Mouse (Mus musculus) forebrain, embryonic 11.5 days (tissue): ENCODE results near the gene Scgb1b27. TPM values are rescaled to one million over a fixed set of nuclear protein-coding genes. Genes with fewer than 3 reads are reported as not detected.
"Not testable (repeated sequence)": the region's sequence is repeated elsewhere in the genome, so short reads cannot be mapped to it uniquely, and the experiment has no call there.

ENCODE experiments used
- ATAC-seq: fragments of 200-750 bp; cut with Nextera tagmentation; replicated peaks from 2 replicates; pipeline ENCODE4 v1.8.0; 2017; ENCODE audit warnings: moderate TSS enrichment; ENCODE audit not compliant: low FRiP score
- DNase-seq: peaks from one replicate; pipeline ENCODE4 v3.0.0-alpha.2; 2017; ENCODE audit warnings: low spot score
- H3K27ac ChIP-seq: fragments of 300-500 bp; sonication (generic); 2 replicates; pipeline ENCODE4 v1.5.1; 2014; ENCODE audit warnings: low read depth, low read length
- H3K27me3 ChIP-seq: fragments of 300-500 bp; sonication (generic); 2 replicates; pipeline ENCODE4 v1.6.1; 2014; ENCODE audit warnings: mild to moderate bottlenecking, low read length, mixed read lengths; ENCODE audit not compliant: control insufficient read depth, insufficient read depth
- H3K36me3 ChIP-seq: fragments of 300-500 bp; sonication (generic); 2 replicates; pipeline ENCODE4 v1.6.1; 2014; ENCODE audit warnings: mild to moderate bottlenecking, low read length, moderate library complexity, mixed read lengths; ENCODE audit not compliant: control insufficient read depth, insufficient read depth
- H3K4me1 ChIP-seq: fragments of 300-500 bp; sonication (generic); replicated peaks from 2 replicates; pipeline ENCODE4 v1.6.1; 2014; ENCODE audit warnings: low read length, mixed read lengths; ENCODE audit not compliant: control insufficient read depth, insufficient read depth
- H3K4me2 ChIP-seq: fragments of 300-500 bp; sonication (generic); 2 replicates; pipeline ENCODE4 v1.6.1; 2014; ENCODE audit warnings: low read depth, mild to moderate bottlenecking, low read length, moderate library complexity, mixed read lengths; ENCODE audit not compliant: severe bottlenecking
- H3K4me3 ChIP-seq: fragments of 300-500 bp; sonication (generic); 2 replicates; pipeline ENCODE4 v1.5.1; 2014; ENCODE audit warnings: low read depth, low read length
- H3K9ac ChIP-seq: fragments of 300-500 bp; sonication (generic); 2 replicates; pipeline ENCODE4 v1.6.1; 2014; ENCODE audit warnings: low read length
- H3K9me3 ChIP-seq: fragments of 300-500 bp; sonication (generic); 2 replicates; pipeline ENCODE4 v1.6.1; 2016; ENCODE audit warnings: low read length, mixed read lengths; ENCODE audit not compliant: control insufficient read depth
- WGBS: fragments of 180-500 bp; shearing (Covaris S2); extraction: QIAGEN DNeasy Blood & Tissue Kit; methylation state at CpG from one replicate; pipeline ENCODE4 v1.1.7; 2014; 5-methylcytosine and 5-hydroxymethylcytosine counted together
- polyA plus RNA-seq: library from polyadenylated mRNA; unstranded; fragments of >200 nt; fragmentation: Nextera tagmentation; extraction: Ambion mirVana; gene quantifications from 2 replicates; pipeline ENCODE4 v1.2.1, GENCODE M21; 2014

Gene Scgb1b27
- polyA plus RNA-seq, 1 experiment from 2014 or later = not detected

DNA sequence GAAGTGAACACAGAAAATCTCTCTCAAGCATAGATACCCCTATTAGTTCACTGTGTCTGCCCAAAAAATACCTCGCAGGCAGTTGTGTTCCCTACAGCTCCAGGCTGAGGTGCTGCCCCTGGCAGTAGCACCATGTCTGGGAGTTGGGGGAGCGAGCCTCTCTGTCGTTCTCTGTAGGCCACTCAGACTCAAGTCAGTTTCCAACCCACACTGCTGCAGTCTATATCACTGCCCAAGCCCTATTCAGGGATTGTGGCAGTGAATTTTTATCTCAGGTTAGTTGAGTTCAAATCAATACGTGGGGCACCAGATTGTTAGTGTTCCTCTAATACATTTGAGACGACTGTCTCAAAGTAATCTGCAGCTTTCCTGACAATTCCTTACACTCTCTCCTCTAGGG, 46.8 kb downstream of the Scgb1b27 start:
- 83% methylated on average over 5 of the region's 5 CpGs for WGBS
- not testable (repeated sequence) for H3K4me1 ChIP-seq, H3K4me2 ChIP-seq, H3K4me3 ChIP-seq, H3K27me3 ChIP-seq, H3K36me3 ChIP-seq, H3K9ac ChIP-seq, DNase-seq, ATAC-seq, H3K9me3 ChIP-seq, H3K27ac ChIP-seq

Other genes with a start within 250 kb of the Scgb1b27 start
- not detected in 2 replicates for gene Scgb2b26, start 76.4 kb upstream of the Scgb1b27 start, polyA plus RNA-seq
- gene Scgb2b27, start 7.5 kb upstream of the Scgb1b27 start, polyA plus RNA-seq = not detected in 2 replicates
- gene Scgb1b30, start 73.9 kb downstream of the Scgb1b27 start, polyA plus RNA-seq = not detected in 2 replicates
- gene Wtip, start 111.8 kb downstream of the Scgb1b27 start, polyA plus RNA-seq = 3.9 and 5.7 TPM in 2 replicates
- 270 and 276 TPM in 2 replicates for gene Uba2, start 148.1 kb downstream of the Scgb1b27 start, polyA plus RNA-seq
- 62.3 and 66.5 TPM in 2 replicates for gene Pdcd2l, start 175.2 kb downstream of the Scgb1b27 start, polyA plus RNA-seq
- 376 and 377 TPM in 2 replicates for gene Gpi1, start 208.9 kb downstream of the Scgb1b27 start, polyA plus RNA-seq
- 0.60 TPM in 1 of 2 replicates, not detected in the other for gene Gm6096, start 229.6 kb downstream of the Scgb1b27 start, polyA plus RNA-seq